Mouse (Mus musculus) gastrocnemius, postnatal 36 days (tissue): ENCODE data around the gene Clmn. TPM values are rescaled to one million over a fixed set of nuclear protein-coding genes. Genes with fewer than 3 reads are reported as not detected.

Experiments
- DNase-seq, 2 experiments: peaks; one replicate each; pipeline ENCODE4 v3.0.0; 2022
- intact Hi-C: fragments of 180-260 bp; cut with DNase I; formaldehyde crosslinking; loops from one replicate; pipeline ENCODE4 v1.15.1; 2025
- total RNA-seq, 2 experiments: library from RNA; stranded (reverse); gene quantifications; 2 replicates each; pipeline ENCODE4 v1.2.3; 2021

The Clmn gene
- total RNA-seq, 2 experiments from 2014 or later: 1.9 to 2.1 TPM

DNA sequence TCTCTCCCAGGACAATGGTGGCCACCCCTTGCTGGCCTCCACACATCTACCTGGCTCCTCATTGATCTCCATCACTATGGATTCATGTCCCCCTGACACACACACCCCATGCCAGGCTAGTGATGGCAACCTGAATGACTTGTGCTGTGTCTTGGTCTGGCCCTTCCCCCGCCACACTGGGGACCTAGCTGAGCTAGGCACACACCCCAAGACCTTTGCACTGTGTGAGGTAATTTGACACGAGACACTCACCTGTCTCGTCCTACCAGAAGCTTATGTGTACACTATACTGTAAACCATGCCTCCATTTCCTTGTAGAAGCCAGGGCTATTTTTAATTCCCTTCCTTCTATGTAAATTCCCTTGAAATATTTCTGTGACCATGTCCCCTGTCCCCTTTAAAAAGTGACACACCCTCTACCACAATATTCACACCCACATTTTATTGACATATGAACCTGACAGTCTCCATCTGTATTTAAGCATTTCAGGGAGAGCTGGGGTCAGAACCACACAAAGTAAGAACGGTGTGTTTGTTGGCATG is 16.7 kb upstream of the Clmn start:
- intact Hi-C loops: no loop called here
- DNase-seq: no peak

DNA sequence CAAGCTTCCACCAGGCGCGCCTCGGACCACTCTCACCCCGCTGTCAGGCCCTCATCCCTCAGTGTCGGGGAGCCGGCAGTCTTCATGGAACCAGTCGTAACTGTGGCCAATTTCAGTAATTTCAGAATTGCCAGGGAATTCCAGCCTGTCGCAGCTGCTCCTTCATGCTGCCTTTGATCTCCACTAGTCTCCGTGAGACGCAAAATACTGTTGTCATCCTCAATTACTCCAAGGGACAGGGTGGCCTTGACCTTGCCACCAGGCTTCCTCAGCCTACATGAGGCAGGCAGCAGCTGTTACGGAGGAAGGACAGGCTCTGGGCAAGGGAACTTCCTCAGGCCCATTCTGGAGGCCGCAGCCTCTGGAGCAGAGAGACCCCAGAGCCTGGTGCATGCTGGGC is 15.5 kb upstream of the Clmn start:
- DNase-seq: no peak
- intact Hi-C loops: no loop called here

DNA sequence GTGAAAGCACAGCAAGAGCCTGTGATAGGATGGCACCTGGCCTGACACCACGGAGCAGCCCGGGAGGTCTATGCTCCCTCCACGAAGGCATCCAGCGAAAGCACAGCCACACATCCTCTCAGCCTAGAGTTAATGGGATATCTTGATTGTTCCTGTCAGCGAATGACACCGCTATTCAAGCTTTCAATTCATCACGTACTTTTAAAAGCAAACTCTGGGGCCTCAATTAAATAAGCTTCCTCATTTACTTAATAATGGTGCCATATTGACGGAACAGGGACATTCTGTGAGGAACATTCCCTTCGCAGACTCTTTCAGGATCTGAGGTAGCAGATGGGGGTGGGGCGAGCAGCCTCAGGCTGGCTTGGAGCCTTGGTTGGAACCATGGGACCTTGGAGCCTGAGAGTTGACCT is 14.7 kb upstream of the Clmn start:
- intact Hi-C loops: no loop called here

DNA sequence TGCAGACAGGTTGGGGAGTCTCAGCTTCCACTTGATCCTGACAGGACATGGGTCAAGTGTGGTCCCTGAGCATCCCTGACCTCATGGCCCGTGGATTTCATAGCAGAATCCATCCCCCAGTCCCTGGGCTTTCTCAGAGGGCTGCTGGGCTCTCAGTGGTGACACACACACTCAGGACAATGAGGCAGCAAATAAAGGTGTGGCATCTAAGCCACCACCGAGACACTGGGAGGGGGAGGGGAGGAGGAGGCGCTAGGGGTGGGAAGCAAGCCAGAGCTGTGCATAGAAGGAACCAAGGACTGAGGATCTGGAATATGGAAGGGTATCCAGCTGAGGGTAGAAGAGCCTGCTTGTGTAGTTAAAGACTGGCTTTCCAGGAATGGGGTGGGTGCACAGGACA is 11.2 kb upstream of the Clmn start:
- intact Hi-C loops: no loop called here
- DNase-seq: no peak

More for the DNA sequence above, 14.7 kb upstream of the Clmn start:
- DNase-seq: no peak

DNA sequence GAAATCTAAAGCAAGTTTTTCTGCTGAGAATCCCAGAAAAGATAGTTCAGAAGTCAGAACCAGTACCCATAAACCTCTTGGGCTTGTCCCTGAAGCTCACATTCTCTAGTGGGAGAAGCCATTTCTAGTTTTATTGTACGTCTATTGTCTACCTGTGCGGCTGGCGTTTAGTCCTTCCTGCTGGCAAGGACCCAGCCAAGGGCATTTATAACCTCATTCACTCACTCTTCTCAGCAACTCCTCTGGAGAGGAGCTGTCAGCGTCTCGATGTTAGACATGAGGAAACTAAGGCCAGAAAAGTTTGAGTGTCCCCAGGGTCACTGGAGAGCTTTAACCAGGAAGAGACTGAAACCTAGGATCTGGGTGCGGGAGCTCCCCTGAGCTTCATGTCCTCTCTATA is 7.1 kb upstream of the Clmn start:
- intact Hi-C loops: no loop called here
- no peak for DNase-seq

DNA sequence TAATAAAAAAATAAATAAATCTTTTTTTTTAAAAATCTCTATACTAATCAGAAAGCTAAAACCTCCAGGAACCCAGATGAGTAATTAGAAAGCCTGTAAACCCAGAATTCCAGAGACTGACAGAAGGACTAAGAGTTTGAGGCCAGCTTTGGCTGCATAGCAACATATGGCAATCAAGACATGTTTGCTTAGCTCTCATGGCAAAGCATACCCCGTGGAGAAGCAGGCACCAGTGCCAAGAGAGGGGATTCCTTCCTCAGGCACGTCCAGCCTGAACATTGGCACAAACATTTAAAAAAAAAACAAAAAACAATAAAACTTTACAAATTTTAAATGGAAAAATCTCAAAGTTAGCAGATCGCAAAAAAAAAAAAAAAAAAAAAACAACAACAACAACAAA is 4.9 kb upstream of the Clmn start:
- intact Hi-C loops: no loop called here
- no peak for DNase-seq

DNA sequence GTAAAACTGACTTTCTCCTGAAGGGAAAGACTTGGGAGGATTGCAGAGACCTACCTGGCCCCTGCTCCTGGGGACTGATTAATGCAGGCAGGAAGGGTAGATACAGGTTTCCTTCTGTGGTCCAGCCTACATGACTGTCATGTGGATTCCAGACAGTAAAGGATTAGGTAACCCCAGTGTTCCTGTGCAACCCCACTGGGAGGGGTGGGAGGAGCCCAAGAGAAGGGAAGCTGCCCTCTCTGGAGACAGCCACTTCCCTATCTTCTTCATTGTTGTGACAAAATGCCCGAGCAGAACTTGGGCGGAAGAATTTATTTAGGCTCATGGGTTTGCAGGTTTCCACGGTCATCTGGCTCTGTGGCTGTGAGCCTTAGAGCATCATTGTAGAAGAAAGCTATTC is 3.6 kb upstream of the Clmn start:
- DNase-seq: no peak
- intact Hi-C loops: no loop called here

DNA sequence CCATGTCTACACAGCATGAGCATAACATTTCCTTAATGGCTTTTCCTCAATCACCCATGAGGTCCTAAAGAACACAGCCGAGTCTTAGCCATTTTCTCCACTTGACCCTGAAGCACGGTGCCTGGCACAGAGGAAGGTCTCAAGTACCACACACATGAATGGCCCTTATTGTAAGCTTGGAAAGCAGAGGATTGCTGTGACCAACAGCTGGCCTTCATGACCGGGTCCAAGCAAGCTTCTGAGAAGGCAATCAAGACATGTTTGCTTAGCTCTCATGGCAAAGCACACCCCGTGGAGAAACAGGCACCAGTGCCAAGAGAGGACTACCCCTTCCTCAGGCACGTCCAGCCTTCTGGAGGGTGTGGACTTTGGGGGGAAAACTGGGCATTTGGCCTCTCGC is 3.0 kb upstream of the Clmn start:
- intact Hi-C loops: no loop called here

DNA sequence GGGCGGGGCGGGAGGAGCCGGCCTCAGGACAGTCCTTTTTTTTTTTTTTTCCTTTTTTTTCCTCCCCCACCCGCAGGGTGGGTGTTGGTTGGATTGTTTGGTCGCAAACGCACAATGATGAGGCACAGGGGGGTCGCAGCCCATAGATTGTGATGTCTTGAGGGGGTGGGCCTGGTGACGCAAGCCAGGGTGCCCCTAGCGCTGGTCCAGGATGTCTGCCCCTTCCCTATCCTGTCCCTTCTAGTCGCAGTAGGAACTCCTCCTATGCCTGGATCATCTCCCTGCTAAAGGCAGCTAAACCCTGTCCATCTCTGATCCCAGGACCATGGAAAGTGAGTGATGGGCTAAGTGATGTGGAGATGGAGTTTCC is 275 bp upstream of the Clmn start:
- DNase-seq: no peak
- intact Hi-C loops: no loop called here

More for the DNA sequence above, 3.0 kb upstream of the Clmn start:
- DNase-seq: no peak

DNA sequence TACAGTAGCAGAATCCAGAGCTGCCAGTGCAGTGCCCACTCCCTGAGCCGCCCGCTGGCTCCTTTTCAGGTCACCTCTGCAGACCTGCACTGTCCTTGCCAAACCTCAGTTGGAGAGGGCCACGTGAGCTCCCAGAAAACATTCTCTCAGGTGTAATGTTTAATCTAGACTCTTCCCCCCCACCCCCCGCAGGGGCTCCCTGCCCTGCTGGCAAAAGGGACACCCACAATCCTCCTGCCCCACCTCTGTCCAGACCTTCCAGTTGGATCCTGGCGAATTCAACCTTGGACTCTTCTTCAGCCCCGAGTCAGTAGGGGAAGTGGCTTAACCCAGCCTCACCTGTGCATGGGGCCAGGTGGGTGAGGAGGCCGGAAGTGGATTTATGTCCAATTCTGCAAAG is 1.2 kb downstream of the Clmn start:
- intact Hi-C loops: no loop called here
- DNase-seq: no peak

DNA sequence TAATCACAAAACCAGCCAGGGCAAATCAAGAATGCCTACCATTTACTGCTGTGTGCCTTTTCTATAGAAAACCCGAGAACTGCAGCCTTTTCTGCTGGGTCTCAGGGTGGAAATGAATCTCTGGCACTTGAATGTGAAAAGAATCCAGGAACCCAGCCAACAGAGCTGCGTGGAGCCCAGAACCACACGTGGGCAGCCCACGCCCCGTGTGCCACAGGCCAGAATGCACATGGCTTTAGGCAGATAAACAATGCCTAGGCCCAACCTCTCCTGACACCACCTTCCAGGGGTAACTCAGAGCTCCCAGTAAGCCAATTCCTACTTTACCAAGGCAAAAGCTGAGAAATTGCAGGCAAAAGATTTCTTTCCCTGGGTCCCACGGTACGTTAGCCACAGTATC is 5.7 kb downstream of the Clmn start:
- intact Hi-C loops: no loop called here
- DNase-seq: no peak

DNA sequence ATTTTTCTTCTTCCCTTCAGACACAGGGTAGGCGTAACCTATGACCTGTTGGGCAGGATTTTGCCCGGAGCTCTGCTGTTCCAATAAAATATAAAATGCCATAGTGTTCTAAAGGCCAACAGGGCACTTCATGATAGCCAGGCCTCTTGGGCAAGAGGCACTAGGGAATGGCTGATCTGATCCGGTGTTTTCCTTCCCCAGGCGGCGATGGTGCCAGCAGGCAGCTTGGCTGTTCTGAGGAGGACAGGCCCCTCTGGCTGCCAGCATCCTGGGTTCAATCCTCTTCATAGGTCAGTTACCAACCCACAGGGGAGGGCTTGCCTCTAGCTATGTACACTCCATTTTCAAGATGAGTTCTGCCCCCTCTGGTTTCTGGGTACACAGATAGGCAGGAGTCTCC is 6.1 kb downstream of the Clmn start:
- DNase-seq: no peak
- intact Hi-C loops: no loop called here

DNA sequence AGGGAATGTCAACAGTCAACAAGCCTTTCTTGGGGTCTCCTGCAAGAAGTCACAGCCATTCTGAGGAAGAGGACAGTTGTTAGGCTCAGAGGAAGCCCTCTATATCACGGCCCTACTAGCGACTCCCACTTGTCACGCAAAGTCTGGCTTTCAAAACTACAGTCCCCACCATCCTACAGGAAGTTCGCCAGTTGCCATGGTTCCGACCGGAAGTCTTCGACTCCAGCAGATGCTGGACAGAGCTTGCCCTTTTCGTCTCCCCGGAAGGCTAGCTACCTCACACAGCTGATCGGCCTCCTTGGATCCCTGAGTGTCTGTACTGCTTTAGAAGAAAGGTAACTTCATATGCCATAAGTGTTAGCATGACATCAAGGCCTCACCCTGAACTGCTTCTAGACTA is 7.3 kb downstream of the Clmn start:
- DNase-seq: no peak
- intact Hi-C loops: no loop called here

DNA sequence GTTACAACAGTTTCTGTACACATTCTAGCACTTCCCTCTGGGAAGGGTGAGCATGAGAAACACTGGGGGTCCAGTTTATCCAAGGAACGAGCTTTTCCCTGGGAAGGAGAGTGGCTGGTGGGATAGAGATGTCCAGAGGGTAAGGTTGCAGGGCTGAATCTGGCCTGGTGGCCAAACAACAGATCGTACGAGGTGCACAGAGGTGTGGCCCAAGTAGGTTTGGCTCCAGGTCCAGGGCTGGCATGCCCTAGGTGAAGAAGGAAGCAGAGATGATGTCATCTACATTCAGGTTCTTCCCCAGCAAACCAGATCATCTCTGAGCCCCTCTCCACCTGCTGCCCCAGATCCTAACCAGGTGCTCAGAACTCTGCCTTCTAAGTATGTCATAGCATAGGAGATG is 8.3 kb downstream of the Clmn start:
- intact Hi-C loops: no loop called here
- no peak for DNase-seq

DNA sequence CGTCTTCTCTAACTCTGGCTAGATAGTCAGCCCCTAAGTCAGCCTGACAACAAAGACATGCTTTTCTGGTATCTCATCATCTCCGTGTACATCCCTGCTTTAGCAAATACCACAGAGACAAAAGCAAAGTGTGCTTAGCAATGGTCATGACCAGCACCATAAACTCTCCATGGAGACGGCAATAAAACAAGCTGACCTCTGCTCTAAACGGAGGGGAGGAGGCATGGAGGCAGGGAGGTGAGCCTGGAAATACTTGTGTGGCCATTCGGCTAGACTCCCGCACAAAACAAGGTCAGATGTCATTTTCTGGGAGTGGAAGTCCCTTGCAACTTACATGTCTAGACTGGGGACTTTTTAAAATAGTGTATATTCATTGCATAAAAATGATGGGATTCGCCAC is 9.3 kb downstream of the Clmn start:
- intact Hi-C loops: no loop called here
- DNase-seq: no peak

DNA sequence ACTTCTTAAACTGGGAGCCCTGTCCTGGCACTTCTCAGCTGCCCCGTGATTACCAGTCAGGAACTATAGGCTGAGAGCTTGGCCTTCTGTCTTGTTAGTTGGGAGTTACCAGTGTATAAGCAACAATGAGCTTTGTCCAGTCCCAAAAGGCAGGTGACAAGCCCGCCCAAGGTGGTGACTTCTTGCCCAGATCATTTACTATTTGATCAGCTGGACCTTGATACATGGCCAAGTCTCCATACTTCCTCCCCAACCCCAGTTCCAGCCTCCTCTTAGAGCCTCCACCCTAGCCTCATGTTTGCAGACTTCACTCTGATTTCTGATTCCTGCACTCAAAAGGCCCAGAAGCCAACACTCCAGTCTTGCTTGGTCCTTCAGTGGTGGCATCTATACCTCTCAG is 10.1 kb downstream of the Clmn start:
- no peak for DNase-seq
- intact Hi-C loops: no loop called here

DNA sequence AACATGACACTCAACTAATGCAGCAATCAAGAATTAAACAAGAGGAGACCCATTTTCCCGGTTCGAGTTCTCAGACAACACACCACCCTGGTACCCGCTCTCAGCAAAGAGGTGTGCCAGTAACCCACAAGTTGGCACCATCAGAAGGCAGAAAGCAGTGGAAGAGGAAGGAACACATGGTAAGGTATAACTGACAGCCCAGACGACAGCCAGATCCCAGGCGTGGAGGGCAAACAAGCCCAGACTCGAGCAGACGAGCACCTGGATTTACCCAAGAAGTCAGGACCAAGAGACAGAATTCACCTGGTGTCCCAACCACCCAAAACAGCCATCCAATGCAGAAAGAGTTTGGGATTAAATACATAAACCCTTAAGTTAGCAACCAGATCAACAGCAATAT is 11.5 kb downstream of the Clmn start:
- intact Hi-C loops: no loop called here
- no peak for DNase-seq

DNA sequence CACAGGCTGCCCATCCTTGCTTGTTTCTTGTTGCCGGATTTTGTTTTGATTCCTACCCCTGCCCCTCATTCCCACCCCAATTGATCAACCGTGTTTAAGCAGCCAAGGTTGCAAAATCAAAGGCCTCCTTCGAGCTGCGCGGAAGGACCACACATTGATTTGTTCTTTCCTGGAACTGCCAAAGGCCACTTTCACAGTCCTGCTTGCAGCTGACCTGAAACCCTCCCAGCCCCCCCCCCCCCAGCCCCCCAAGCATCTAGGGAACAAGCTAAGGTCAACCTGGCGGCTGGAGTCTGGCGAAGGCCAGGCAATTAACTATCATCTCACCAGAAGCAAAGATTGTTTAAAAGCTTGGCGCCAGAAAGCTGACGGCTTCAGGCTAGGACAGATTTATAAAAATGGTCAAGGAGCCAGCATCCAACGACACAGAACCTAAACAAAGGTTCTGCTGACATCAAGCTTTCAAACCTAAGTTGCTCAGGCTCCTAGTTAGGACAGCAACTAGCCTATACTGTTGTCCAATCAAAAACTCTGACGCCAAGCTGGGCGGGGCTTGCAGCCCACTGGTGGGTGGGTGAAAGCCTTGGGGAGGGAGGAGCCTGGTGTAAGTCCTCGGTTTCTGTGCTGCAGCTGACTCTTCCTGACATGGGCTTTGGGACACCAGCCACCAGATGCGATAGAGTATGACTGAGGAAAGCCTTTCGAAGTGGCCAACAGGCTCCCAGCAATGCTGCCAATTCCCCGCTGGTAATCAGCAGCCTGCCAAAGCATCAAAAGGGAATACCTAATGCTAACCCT is 13.0 kb downstream of the Clmn start:
- peak; percentile 43 to 61 for DNase-seq
- intact Hi-C loops: no loop called here

DNA sequence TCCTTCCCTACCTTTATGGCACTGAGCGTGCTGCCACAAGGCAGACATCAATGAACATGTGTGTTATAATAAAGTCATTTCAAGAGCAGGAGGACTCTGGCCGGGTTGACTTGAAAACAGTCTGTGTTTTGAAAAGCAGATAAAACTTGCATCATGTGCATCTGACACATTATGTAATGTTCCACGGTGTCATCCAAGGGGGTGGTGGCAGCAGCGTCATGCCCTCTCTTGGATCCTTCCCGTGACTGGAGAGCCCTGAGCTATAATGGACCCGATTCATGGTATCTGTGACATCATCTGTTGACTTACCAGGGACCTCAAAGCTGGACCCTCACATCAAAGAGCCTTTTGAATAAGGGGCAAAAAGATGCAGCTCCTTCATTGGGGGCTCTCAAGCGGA is 14.8 kb downstream of the Clmn start:
- intact Hi-C loops: no loop called here
- DNase-seq: no peak

DNA sequence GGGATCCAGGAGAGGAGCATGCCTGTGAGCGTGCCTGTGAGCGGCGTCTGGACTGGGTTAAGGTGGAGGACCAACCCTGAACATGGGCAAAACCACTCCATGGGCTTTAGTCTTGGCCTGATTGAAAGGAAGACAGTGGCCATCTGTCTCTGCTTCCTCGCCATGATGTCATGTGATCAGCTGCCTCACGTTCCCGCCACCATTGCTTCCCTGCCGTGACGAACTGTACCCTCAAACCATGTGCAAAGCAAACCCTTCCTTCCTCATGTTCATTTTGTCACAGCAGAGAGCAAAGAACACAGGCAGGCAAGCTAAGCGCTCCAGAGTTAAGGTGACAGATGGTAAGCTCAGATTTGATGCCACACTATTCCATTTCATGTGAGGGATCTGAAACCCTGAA is 16.2 kb downstream of the Clmn start:
- DNase-seq: no peak
- intact Hi-C loops: no loop called here

DNA sequence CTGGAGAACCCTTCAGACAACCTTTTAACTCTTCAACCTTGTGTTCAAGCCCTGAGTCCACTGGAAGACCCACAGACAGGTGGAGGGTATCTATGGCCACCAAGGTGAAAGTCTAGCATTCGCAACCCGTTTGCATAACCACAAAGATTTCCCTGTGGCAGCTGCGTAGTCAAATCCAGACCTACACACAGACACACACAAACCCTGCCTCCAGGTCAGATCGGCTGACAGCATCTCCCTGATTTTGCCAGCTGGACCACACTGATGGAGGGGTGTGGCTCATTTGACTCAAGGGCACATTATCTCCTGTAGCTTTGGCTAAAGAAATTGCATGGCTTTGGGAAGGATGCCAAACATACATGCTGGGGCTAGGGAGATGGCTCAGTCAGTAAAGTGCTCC is 17.6 kb downstream of the Clmn start:
- no peak for DNase-seq
- intact Hi-C loops: no loop called here

DNA sequence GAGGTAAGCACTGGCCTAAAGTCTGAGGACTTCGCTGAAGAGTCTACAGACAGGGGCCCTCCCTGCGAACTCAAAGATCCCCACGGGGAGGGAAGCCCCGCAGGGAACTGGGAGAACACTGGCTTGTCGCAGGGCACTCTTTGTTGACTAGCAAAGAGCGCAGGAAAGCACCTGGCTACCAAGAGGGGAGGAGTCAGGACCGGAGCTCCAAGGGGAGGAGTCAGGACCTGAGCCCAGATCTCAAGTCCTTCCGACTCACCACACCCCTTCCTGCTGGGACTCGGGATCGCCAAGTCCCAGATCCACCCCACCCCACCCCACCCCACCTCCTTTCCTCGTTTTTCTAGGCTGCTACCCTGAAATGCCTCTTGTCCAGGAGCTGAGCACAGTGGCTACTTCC is 19.2 kb downstream of the Clmn start:
- DNase-seq: no peak
- intact Hi-C loops: no loop called here

DNA sequence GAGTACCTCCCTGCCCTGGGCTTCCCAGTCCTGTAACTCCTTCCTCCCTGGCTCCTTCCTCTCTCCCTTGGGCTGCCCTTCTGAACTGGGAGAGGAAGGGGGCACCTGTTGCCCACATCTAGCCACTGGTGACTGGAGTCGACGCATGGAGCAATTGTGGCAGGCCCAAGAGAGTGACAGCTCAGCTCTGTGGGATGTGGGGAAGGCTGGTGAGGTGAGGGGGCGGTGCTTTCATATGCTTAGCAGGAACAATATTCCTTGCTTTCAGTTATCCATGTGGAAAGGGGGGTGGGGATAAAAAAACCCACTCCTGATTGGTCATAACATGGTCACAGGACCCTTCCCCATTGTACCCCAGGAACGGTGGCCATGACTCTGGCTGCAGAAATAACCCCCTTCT is 19.9 kb downstream of the Clmn start:
- no peak for DNase-seq
- intact Hi-C loops: no loop called here
